Mouse (Mus musculus): ENCODE measurements at regions not wholly inside any gene's neighbourhood (a gene's known extent, or its start where the extent isn't known, plus 50 kb on each side); places are given as distances from the start of the nearest gene placed in this dataset.

- no peak for TF ChIP-seq POLR2A (IDR thresholded peaks at IDR 0.05; ENCODE audit: extremely low read depth, insufficient read depth, low read length)
- TF ChIP-seq CTCF (IDR thresholded peaks at IDR 0.05; ENCODE audit: extremely low read depth, insufficient read depth, low read length), result no peak
Observed at GRCm38 (mm10) chr17:84026110-84026509, 161.6 kb downstream of the Zfp36l2 start.

Data from cortical plate, adult 2 months (tissue).